Mouse (Mus musculus) heart, embryonic 14.5 days (tissue): Measurements from ENCODE around the gene Hoxd9. TPM values are rescaled to one million over a fixed set of nuclear protein-coding genes. Genes with fewer than 3 reads are reported as not detected.

Source experiments
- ATAC-seq: fragments of 200-750 bp; cut with Nextera tagmentation; 2 replicates; pipeline ENCODE4 v1.8.0; 2017; ENCODE audit warnings: low read depth, moderate TSS enrichment; ENCODE audit not compliant: insufficient number of reproducible peaks, insufficient read depth, low FRiP score
- H3K27ac ChIP-seq, 2 experiments: fragments of 200-500 bp in 1 of 2; fragments of 300-500 bp in 1 of 2; sonication (generic) in 1 of 2; replicated peaks in 1 of 2; 2 replicates each; pipeline ENCODE4 v1.5.1; 2012 to 2014; ENCODE audit warnings: low read depth in 2 of 2, low read length in 2 of 2, control low read depth in 1 of 2, mild to moderate bottlenecking in 1 of 2, mixed read lengths in 1 of 2; ENCODE audit not compliant: control insufficient read depth in 1 of 2, insufficient read depth in 1 of 2
- H3K27me3 ChIP-seq: fragments of 300-500 bp; sonication (generic); 2 replicates; pipeline ENCODE4 v1.6.1; 2014; ENCODE audit warnings: mild to moderate bottlenecking, low read length, control low read depth; ENCODE audit not compliant: control insufficient read depth, insufficient read depth
- H3K36me3 ChIP-seq: fragments of 300-500 bp; sonication (generic); 2 replicates; pipeline ENCODE4 v1.6.1; 2014; ENCODE audit warnings: mild to moderate bottlenecking, control low read depth, low read length, mixed read lengths; ENCODE audit not compliant: control insufficient read depth, insufficient read depth
- H3K4me1 ChIP-seq, 2 experiments: fragments of 200-500 bp in 1 of 2; fragments of 300-500 bp in 1 of 2; sonication (generic) in 1 of 2; 2 replicates each; pipeline ENCODE4 v1.6.1; 2012 to 2014; ENCODE audit warnings: low read length in 2 of 2, control low read depth in 1 of 2, mixed read lengths in 1 of 2; ENCODE audit not compliant: control insufficient read depth in 2 of 2, insufficient read depth in 2 of 2
- H3K4me2 ChIP-seq: fragments of 300-500 bp; sonication (generic); 2 replicates; pipeline ENCODE4 v1.6.1; 2014; ENCODE audit warnings: mild to moderate bottlenecking, low read length
- H3K4me3 ChIP-seq, 2 experiments: fragments of 200-500 bp in 1 of 2; fragments of 300-500 bp in 1 of 2; sonication (generic) in 1 of 2; 2 replicates each; pipeline ENCODE4 v1.5.1; 2012 to 2014; ENCODE audit warnings: low read length in 2 of 2, mild to moderate bottlenecking in 2 of 2, control low read depth in 1 of 2, low read depth in 1 of 2, moderate library complexity in 1 of 2; ENCODE audit not compliant: control insufficient read depth in 1 of 2, insufficient read depth in 1 of 2
- H3K9ac ChIP-seq: fragments of 300-500 bp; sonication (generic); 2 replicates; pipeline ENCODE4 v1.6.1; 2014; ENCODE audit warnings: mild to moderate bottlenecking, low read length
- H3K9me3 ChIP-seq: fragments of 300-500 bp; sonication (generic); 2 replicates; pipeline ENCODE4 v1.6.1; 2016; ENCODE audit warnings: low read length, control low read depth; ENCODE audit not compliant: control insufficient read depth
- WGBS: fragments of 180-500 bp; shearing (Covaris S2); extraction: QIAGEN DNeasy Blood & Tissue Kit; methylation state at CpG from one replicate; pipeline ENCODE4 v1.1.7; 2014; 5-methylcytosine and 5-hydroxymethylcytosine counted together
- microRNA counts: library from miRNA; unstranded; fragments of <30 nt; microRNA quantifications from one replicate; lab custom pipeline; 2016
- microRNA-seq: library from miRNA; unstranded; fragments of <30 nt; microRNA quantifications from one replicate; pipeline ENCODE4, GENCODE M21; 2016
- polyA plus RNA-seq: library from polyadenylated mRNA; unstranded; fragments of >200 nt; fragmentation: Nextera tagmentation; extraction: Ambion mirVana; gene quantifications from 2 replicates; pipeline ENCODE4 v1.2.1, GENCODE M21; 2014

Hoxd9 gene
- polyA plus RNA-seq, 1 experiment from 2014 or later: 0.22 TPM

GRCm38 (mm10) chr2:74746298-74746921, 48.9 kb downstream of the Hoxd9 start:
- no peak overlapping the region for H3K4me3 ChIP-seq
- no peaks in the 10 kb centered on the region for H3K9me3 ChIP-seq
- peaks cover 98% of the 10 kb centered on the region for H3K27me3 ChIP-seq
- no peaks in the 10 kb centered on the region for H3K36me3 ChIP-seq
- H3K27ac ChIP-seq: no peak overlapping the region
- H3K4me2 ChIP-seq: peak overlapping the region; percentile 11; the same call in 1 of the 2 replicates
- H3K9ac ChIP-seq: no peak overlapping the region
- 2% methylated on average over 58 of the region's 58 CpGs for WGBS
- no peak for ATAC-seq
- peaks cover 6 to 9% of the 10 kb centered on the region in 2 experiments; a peak in 3 of 4 replicates for H3K4me1 ChIP-seq

GRCm38 (mm10) chr2:74747006-74747405, 49.5 kb downstream of the Hoxd9 start:
- no peak overlapping the region for H3K9ac ChIP-seq
- H3K4me2 ChIP-seq: no peak overlapping the region
- H3K4me3 ChIP-seq: no peak overlapping the region
- peaks cover 98% of the 10 kb centered on the region for H3K27me3 ChIP-seq
- ATAC-seq: no peak
- peaks cover 6 to 9% of the 10 kb centered on the region in 2 experiments; a peak in 3 of 4 replicates for H3K4me1 ChIP-seq
- H3K36me3 ChIP-seq: no peaks in the 10 kb centered on the region
- H3K9me3 ChIP-seq: no peaks in the 10 kb centered on the region
- H3K27ac ChIP-seq: no peak overlapping the region
- WGBS: 3% methylated on average over 23 of the region's 24 CpGs

- Histone ChIP-seq H3K36me3 (no peaks in the 10 kb centered on the region), H3K4me2 (no peak overlapping the region), H3K9me3 (no peaks in the 10 kb centered on the region), H3K9ac (no peak overlapping the region), H3K27ac (no peak overlapping the region), H3K4me1 (peaks cover 9 to 12% of the 10 kb centered on the region in 2 experiments), H3K4me3 (no peak overlapping the region), H3K27me3 (peaks cover 98% of the 10 kb centered on the region)
- 11% methylated on average over 11 of the region's 11 CpGs for WGBS
- ATAC-seq: no peak
Measured at GRCm38 (mm10) chr2:74747661-74748141, 50.2 kb downstream of the Hoxd9 start.

- Histone ChIP-seq H3K9me3 (no peaks in the 10 kb centered on the region), H3K27ac (no peak overlapping the region), H3K36me3 (no peaks in the 10 kb centered on the region), H3K27me3 (peaks cover 98% of the 10 kb centered on the region), H3K9ac (no peak overlapping the region), H3K4me2 (no peak overlapping the region), H3K4me1 (peaks cover 11 to 18% of the 10 kb centered on the region in 2 experiments), H3K4me3 (no peak overlapping the region)
- WGBS: 4% methylated on average over 9 of the region's 9 CpGs
- no peak for ATAC-seq
Measured at GRCm38 (mm10) chr2:74748436-74748995, 51.0 kb downstream of the Hoxd9 start.

- no peak for ATAC-seq
Measured at GRCm38 (mm10) chr2:74749337-74750121, 52.0 kb downstream of the Hoxd9 start.

More at GRCm38 (mm10) chr2:74749337-74750121, 52.0 kb downstream of the Hoxd9 start:
- peak overlapping the region; percentile 56 for H3K4me2 ChIP-seq
- H3K9me3 ChIP-seq: no peaks in the 10 kb centered on the region
- H3K4me3 ChIP-seq: peak overlapping the region; percentile 2 to 28
- H3K4me1 ChIP-seq: peaks cover 11 to 18% of the 10 kb centered on the region in 2 experiments
- under 1% methylated on average over 47 of the region's 47 CpGs for WGBS
- no peak overlapping the region; the same call in 1 of the 2 replicates for H3K9ac ChIP-seq
- H3K27ac ChIP-seq: no peak overlapping the region
- H3K27me3 ChIP-seq: peaks cover 98% of the 10 kb centered on the region
- H3K36me3 ChIP-seq: no peaks in the 10 kb centered on the region

MicroRNAs within 50 kb of the gene (microRNA counts, 519-probe panel; counts per million panel counts)
- microRNA mmu-miR-10b (lab: Ali Mortazavi, UCI): 322 counts per million, percentile 70 among the panel's probes with 10 or more counts

Small RNA genes lying within 50 kb of the gene (microRNA-seq; reads per million reads assigned to microRNA genes)
- gene Gm44463: not detected
- 1,167 reads per million, percentile 79 among the genes with 10 or more reads in this experiment for gene Mir10b

Other genes with a start within 250 kb of the Hoxd9 start
- 18.7 and 20.1 TPM in 2 replicates for gene Lnpk, start 118.3 kb upstream of the Hoxd9 start, polyA plus RNA-seq
- not detected in 2 replicates for gene Evx2, start 38.2 kb upstream of the Hoxd9 start, polyA plus RNA-seq
- gene Hoxd13, start 29.4 kb upstream of the Hoxd9 start, polyA plus RNA-seq: not detected in 2 replicates
- not detected in 2 replicates for gene Hoxd12, start 22.7 kb upstream of the Hoxd9 start, polyA plus RNA-seq
- gene Hoxd11, start 18.2 kb upstream of the Hoxd9 start, polyA plus RNA-seq: not detected in 2 replicates
- gene Hoxd10, start 5.8 kb upstream of the Hoxd9 start, polyA plus RNA-seq: not detected in 2 replicates
- gene Hoxd8, start 6.9 kb downstream of the Hoxd9 start, polyA plus RNA-seq: 0.36 and 0.61 TPM in 2 replicates
- 0.23 TPM in 1 of 2 replicates, not detected in the other for gene Hoxd3, start 14.2 kb downstream of the Hoxd9 start, polyA plus RNA-seq
- 0.34 TPM in 1 of 2 replicates, not detected in the other for gene Hoxd4, start 14.2 kb downstream of the Hoxd9 start, polyA plus RNA-seq
- gene Gm28230, start 29.0 kb downstream of the Hoxd9 start, polyA plus RNA-seq: 0.05 TPM in 1 of 2 replicates, not detected in the other
- not detected in 2 replicates for gene Hoxd1, start 65.3 kb downstream of the Hoxd9 start, polyA plus RNA-seq
- 187 and 191 TPM in 2 replicates for gene Mtx2, start 128.1 kb downstream of the Hoxd9 start, polyA plus RNA-seq